Mouse (Mus musculus) spleen, adult 2 months (tissue): ENCODE measurements around the gene Ptprf. TPM values are rescaled to one million over a fixed set of nuclear protein-coding genes. Genes with fewer than 3 reads are reported as not detected.
A peak's percentile ranks its signal among the peaks of the same experiment; 100 is the strongest.

Experiments
- DNase-seq, 2 experiments: peaks; one replicate each; pipeline versions ENCODE4 v3.0.0 to v3.0.0-alpha.2; 2012 to 2021; ENCODE audit warnings: low spot score in 2 of 2, low read depth in 1 of 2
- H3K27ac ChIP-seq: fragments of 200-500 bp; 2 replicates; pipeline ENCODE4 v1.5.1; 2012; ENCODE audit warnings: low read length, inconsistent platforms; ENCODE audit not compliant: insufficient read depth
- H3K27me3 ChIP-seq: fragments of 200-500 bp; 2 replicates; pipeline ENCODE4 v1.6.1; 2012; ENCODE audit warnings: mild to moderate bottlenecking, moderate library complexity, low read length, inconsistent platforms; ENCODE audit not compliant: control insufficient read depth, insufficient read depth
- H3K36me3 ChIP-seq: fragments of 200-500 bp; 2 replicates; pipeline ENCODE4 v1.6.1; 2012; ENCODE audit warnings: mild to moderate bottlenecking, low read length, inconsistent platforms; ENCODE audit not compliant: control insufficient read depth, insufficient read depth
- H3K4me1 ChIP-seq: fragments of 200-500 bp; 2 replicates; pipeline ENCODE4 v1.6.1; 2011; ENCODE audit warnings: inconsistent platforms; ENCODE audit not compliant: control insufficient read depth, insufficient read depth, insufficient read length
- H3K4me3 ChIP-seq: fragments of 200-500 bp; 2 replicates; pipeline ENCODE4 v1.5.1; 2011; ENCODE audit warnings: mild to moderate bottlenecking, inconsistent platforms; ENCODE audit not compliant: insufficient read depth, insufficient read length; ENCODE audit errors: extremely low read depth
- CTCF ChIP-seq: fragments of 200-500 bp; IDR thresholded peaks from 2 replicates; pipeline ENCODE4 v1.5.1; 2011; ENCODE audit warnings: mild to moderate bottlenecking, inconsistent platforms; ENCODE audit not compliant: insufficient read depth, insufficient read length, insufficient replicate concordance; ENCODE audit errors: extremely low read depth
- POLR2A ChIP-seq: fragments of 200-500 bp; IDR thresholded peaks from 2 replicates; pipeline ENCODE4 v1.6.1; 2011; ENCODE audit warnings: low read depth, low read length, inconsistent platforms
- WGBS: fragments of 180-500 bp; shearing (Covaris S2); methylation state at CpG from one replicate; pipeline ENCODE4 v1.1.7; 2018; 5-methylcytosine and 5-hydroxymethylcytosine counted together
- polyA plus RNA-seq: library from polyadenylated mRNA; depleted of rRNA; stranded (reverse); fragments of >200 nt; gene quantifications from 2 replicates; pipeline ENCODE4 v1.2.3, GENCODE M21; 2012

Gene Ptprf
- polyA plus RNA-seq, 1 experiment: 10.1 TPM

GRCm38 (mm10) chr4:118295651-118296561 is 4.7 kb upstream of the Ptprf start:
- DNase-seq: peak; percentile 11 to 49
- 12% methylated on average over 17 of the region's 17 CpGs for WGBS
- no peak overlapping the region for H3K27ac ChIP-seq
- H3K4me1 ChIP-seq: peaks cover 6% of the 10 kb centered on the region; the same call in 1 of the 2 replicates
- no peaks in the 10 kb centered on the region for H3K36me3 ChIP-seq
- H3K4me3 ChIP-seq: no peak overlapping the region
- peaks cover 6% of the 10 kb centered on the region for H3K27me3 ChIP-seq
- TF ChIP-seq POLR2A (no peak), CTCF (no peak)

GRCm38 (mm10) chr4:118294811-118295210 is 3.6 kb upstream of the Ptprf start:
- WGBS: 80% methylated on average over 4 of the region's 4 CpGs
- Histone ChIP-seq H3K4me3 (no peak overlapping the region), H3K36me3 (no peaks in the 10 kb centered on the region), H3K27ac (no peak overlapping the region), H3K27me3 (peaks cover 11% of the 10 kb centered on the region), H3K4me1 (peaks cover 6% of the 10 kb centered on the region)
- DNase-seq: no peak
- TF ChIP-seq CTCF: no peak
- TF ChIP-seq POLR2A: no peak

- WGBS: 12% methylated on average over 11 of the region's 11 CpGs
- peaks cover 6% of the 10 kb centered on the region for H3K4me1 ChIP-seq
- no peak overlapping the region for H3K27ac ChIP-seq
- H3K27me3 ChIP-seq: peaks cover 11% of the 10 kb centered on the region
- TF ChIP-seq POLR2A: no peak
- peak; percentile 97 for TF ChIP-seq CTCF
- DNase-seq: peak; percentile 33 to 67
- H3K36me3 ChIP-seq: no peaks in the 10 kb centered on the region
- H3K4me3 ChIP-seq: no peak overlapping the region
Measured at GRCm38 (mm10) chr4:118292741-118293306, 1.6 kb upstream of the Ptprf start.

GRCm38 (mm10) chr4:118290416-118291030 is 682 bp downstream of the Ptprf start:
- H3K27me3 ChIP-seq: peaks cover 11% of the 10 kb centered on the region
- WGBS: 3% methylated on average over 56 of the region's 84 CpGs
- peaks cover 4% of the 10 kb centered on the region for H3K4me1 ChIP-seq
- no peak for TF ChIP-seq POLR2A
- no peak for TF ChIP-seq CTCF
- peak overlapping the region; percentile 31; the same call in 1 of the 2 replicates for H3K4me3 ChIP-seq
- DNase-seq: no peak
- no peak overlapping the region for H3K27ac ChIP-seq
- no peaks in the 10 kb centered on the region for H3K36me3 ChIP-seq

GRCm38 (mm10) chr4:118289960-118290415 is 1.2 kb downstream of the Ptprf start:
- DNase-seq: no peak
- peaks cover 11% of the 10 kb centered on the region for H3K27me3 ChIP-seq
- no peaks in the 10 kb centered on the region for H3K36me3 ChIP-seq
- WGBS: 35% methylated on average over 12 of the region's 12 CpGs
- H3K4me3 ChIP-seq: peak overlapping the region; percentile 31; the same call in 1 of the 2 replicates
- no peak overlapping the region for H3K27ac ChIP-seq
- H3K4me1 ChIP-seq: no peaks in the 10 kb centered on the region; the same call in 1 of the 2 replicates
- TF ChIP-seq POLR2A (no peak), CTCF (no peak)

- 85% methylated on average over 5 of the region's 5 CpGs for WGBS
- no peaks in the 10 kb centered on the region; the same call in 1 of the 2 replicates for H3K4me1 ChIP-seq
- H3K27ac ChIP-seq: no peak overlapping the region
- H3K36me3 ChIP-seq: no peaks in the 10 kb centered on the region
- H3K4me3 ChIP-seq: no peak overlapping the region
- no peak for TF ChIP-seq CTCF
- no peak for TF ChIP-seq POLR2A
- H3K27me3 ChIP-seq: peaks cover 11% of the 10 kb centered on the region
- DNase-seq: no peak
Measured at GRCm38 (mm10) chr4:118289266-118289665, 1.9 kb downstream of the Ptprf start.
